Mouse (Mus musculus): Measurements from ENCODE around the gene Pygm. TPM values are rescaled to one million over a fixed set of nuclear protein-coding genes. Genes with fewer than 3 reads are reported as not detected.
A peak's percentile ranks its signal among the peaks of the same experiment; 100 is the strongest.

The Pygm gene
- polyA plus RNA-seq, 1 experiment, result 28.7 TPM

- H3K27ac ChIP-seq (replicated peaks; ENCODE audit: low read depth, low read length), result no peak overlapping the region
- no peak overlapping the region for H3K4me3 ChIP-seq (ENCODE audit: insufficient read depth, low read depth, low read length)
- no peaks in the 10 kb centered on the region for H3K4me1 ChIP-seq (ENCODE audit: control insufficient read depth, insufficient read depth, insufficient read length, low read length)
These were observed 10.4 kb upstream of the Pygm start for GRCm38 (mm10) chr19:6373539-6374400.

GRCm38 (mm10) chr19:6374571-6374970 lies 9.6 kb upstream of the Pygm start:
- H3K4me3 ChIP-seq (ENCODE audit: insufficient read depth, low read depth, low read length), result no peak overlapping the region

GRCm38 (mm10) chr19:6375423-6376254 lies 8.6 kb upstream of the Pygm start:
- H3K4me3 ChIP-seq (ENCODE audit: insufficient read depth, low read depth, low read length), result no peak overlapping the region
- H3K4me1 ChIP-seq (ENCODE audit: control insufficient read depth, insufficient read depth, insufficient read length, low read length), result no peaks in the 10 kb centered on the region
- no peak overlapping the region for H3K27ac ChIP-seq (replicated peaks; ENCODE audit: low read depth, low read length)

More at GRCm38 (mm10) chr19:6374571-6374970, 9.6 kb upstream of the Pygm start:
- Histone ChIP-seq H3K4me1 (ENCODE audit: control insufficient read depth, insufficient read depth, insufficient read length, low read length) (no peaks in the 10 kb centered on the region), H3K27ac (replicated peaks; ENCODE audit: low read depth, low read length) (no peak overlapping the region)

GRCm38 (mm10) chr19:6376255-6376564 lies 8.0 kb upstream of the Pygm start:
- Histone ChIP-seq H3K4me3 (ENCODE audit: insufficient read depth, low read depth, low read length) (no peak overlapping the region), H3K27ac (replicated peaks; ENCODE audit: low read depth, low read length) (no peak overlapping the region), H3K4me1 (ENCODE audit: control insufficient read depth, insufficient read depth, insufficient read length, low read length) (no peaks in the 10 kb centered on the region)

GRCm38 (mm10) chr19:6376643-6377042 lies 7.6 kb upstream of the Pygm start:
- Histone ChIP-seq H3K4me3 (ENCODE audit: insufficient read depth, low read depth, low read length) (no peak overlapping the region), H3K27ac (replicated peaks; ENCODE audit: low read depth, low read length) (no peak overlapping the region), H3K4me1 (ENCODE audit: control insufficient read depth, insufficient read depth, insufficient read length, low read length) (no peaks in the 10 kb centered on the region)

GRCm38 (mm10) chr19:6377327-6378040 lies 6.7 kb upstream of the Pygm start:
- Histone ChIP-seq H3K4me3 (ENCODE audit: insufficient read depth, low read depth, low read length) (no peak overlapping the region), H3K27ac (replicated peaks; ENCODE audit: low read depth, low read length) (no peak overlapping the region), H3K4me1 (ENCODE audit: control insufficient read depth, insufficient read depth, insufficient read length, low read length) (no peaks in the 10 kb centered on the region)

GRCm38 (mm10) chr19:6380411-6381166 lies 3.6 kb upstream of the Pygm start:
- H3K4me1 ChIP-seq (ENCODE audit: control insufficient read depth, insufficient read depth, insufficient read length, low read length), result peaks cover 6% of the 10 kb centered on the region
- H3K27ac ChIP-seq (replicated peaks; ENCODE audit: low read depth, low read length), result no peak overlapping the region
- no peak overlapping the region for H3K4me3 ChIP-seq (ENCODE audit: insufficient read depth, low read depth, low read length)

GRCm38 (mm10) chr19:6381238-6381637 lies 3.0 kb upstream of the Pygm start:
- no peak overlapping the region for H3K4me3 ChIP-seq (ENCODE audit: insufficient read depth, low read depth, low read length)
- H3K27ac ChIP-seq (replicated peaks; ENCODE audit: low read depth, low read length), result no peak overlapping the region
- peaks cover 6% of the 10 kb centered on the region for H3K4me1 ChIP-seq (ENCODE audit: control insufficient read depth, insufficient read depth, insufficient read length, low read length)

GRCm38 (mm10) chr19:6382323-6382924 lies 1.8 kb upstream of the Pygm start:
- Histone ChIP-seq H3K27ac (replicated peaks; ENCODE audit: low read depth, low read length) (no peak overlapping the region), H3K4me3 (ENCODE audit: insufficient read depth, low read depth, low read length) (no peak overlapping the region), H3K4me1 (ENCODE audit: control insufficient read depth, insufficient read depth, insufficient read length, low read length) (peaks cover 6% of the 10 kb centered on the region)

GRCm38 (mm10) chr19:6383470-6383869 lies 729 bp upstream of the Pygm start:
- Histone ChIP-seq H3K4me3 (ENCODE audit: insufficient read depth, low read depth, low read length) (no peak overlapping the region), H3K4me1 (ENCODE audit: control insufficient read depth, insufficient read depth, insufficient read length, low read length) (peaks cover 6% of the 10 kb centered on the region), H3K27ac (replicated peaks; ENCODE audit: low read depth, low read length) (no peak overlapping the region)

GRCm38 (mm10) chr19:6384954-6385353 lies 755 bp downstream of the Pygm start:
- H3K27ac ChIP-seq (replicated peaks; ENCODE audit: low read depth, low read length), result 0 out of 2 replicates have a peak overlapping the region, but pooled peaks have one; percentile 7
- H3K4me1 ChIP-seq (ENCODE audit: control insufficient read depth, insufficient read depth, insufficient read length, low read length), result peaks cover 6% of the 10 kb centered on the region
- H3K4me3 ChIP-seq (ENCODE audit: insufficient read depth, low read depth, low read length), result peak overlapping the region; percentile 46

- Histone ChIP-seq H3K4me3 (ENCODE audit: insufficient read depth, low read depth, low read length) (peak overlapping the region; percentile 46), H3K27ac (replicated peaks; ENCODE audit: low read depth, low read length) (no peak overlapping the region), H3K4me1 (ENCODE audit: control insufficient read depth, insufficient read depth, insufficient read length, low read length) (peaks cover 6% of the 10 kb centered on the region)
These were observed 1.2 kb downstream of the Pygm start for GRCm38 (mm10) chr19:6385419-6385818.

GRCm38 (mm10) chr19:6385821-6386220 lies 1.6 kb downstream of the Pygm start:
- no peak overlapping the region for H3K27ac ChIP-seq (replicated peaks; ENCODE audit: low read depth, low read length)
- peak overlapping the region; percentile 46; the same call in 1 of the 2 replicates for H3K4me3 ChIP-seq (ENCODE audit: insufficient read depth, low read depth, low read length)
- peaks cover 6% of the 10 kb centered on the region for H3K4me1 ChIP-seq (ENCODE audit: control insufficient read depth, insufficient read depth, insufficient read length, low read length)

GRCm38 (mm10) chr19:6386234-6386633 lies 2.0 kb downstream of the Pygm start:
- Histone ChIP-seq H3K4me3 (ENCODE audit: insufficient read depth, low read depth, low read length) (no peak overlapping the region), H3K4me1 (ENCODE audit: control insufficient read depth, insufficient read depth, insufficient read length, low read length) (peaks cover 6% of the 10 kb centered on the region), H3K27ac (replicated peaks; ENCODE audit: low read depth, low read length) (no peak overlapping the region)

Measured in brown adipose tissue, adult 24 weeks (tissue).